Mouse (Mus musculus) G1E-ER4 (cell line): ENCODE data around the gene Pnma5. TPM values are rescaled to one million over a fixed set of nuclear protein-coding genes. Genes with fewer than 3 reads are reported as not detected.

ENCODE experiments used
- GATA1 ChIP-seq: IDR thresholded peaks from one replicate; pipeline ENCODE4 v1.8.0; 2012; ENCODE audit warnings: low read length, inconsistent platforms
- polyA plus RNA-seq: library from polyadenylated mRNA; stranded (reverse); fragments of >175 nt; gene quantifications from 2 replicates; pipeline ENCODE4 v1.2.3, GENCODE M21; 2012

Pnma5 gene
- polyA plus RNA-seq, 1 experiment: 0.03 TPM

- TF ChIP-seq GATA1: no peak
Measured at GRCm38 (mm10) chrX:72990581-72990980, 46.3 kb downstream of the Pnma5 start.

GRCm38 (mm10) chrX:72988431-72988830 lies 48.5 kb downstream of the Pnma5 start:
- no peak for TF ChIP-seq GATA1

- TF ChIP-seq GATA1: no peak
Measured at GRCm38 (mm10) chrX:72987520-72987905, 49.4 kb downstream of the Pnma5 start.

- no peak for TF ChIP-seq GATA1
Measured at GRCm38 (mm10) chrX:72986841-72987519, 49.9 kb downstream of the Pnma5 start, which contains the start of gene Zfp185. TSS of gene Zfp185 (plus strand) at chrX:72987339.

DNA sequence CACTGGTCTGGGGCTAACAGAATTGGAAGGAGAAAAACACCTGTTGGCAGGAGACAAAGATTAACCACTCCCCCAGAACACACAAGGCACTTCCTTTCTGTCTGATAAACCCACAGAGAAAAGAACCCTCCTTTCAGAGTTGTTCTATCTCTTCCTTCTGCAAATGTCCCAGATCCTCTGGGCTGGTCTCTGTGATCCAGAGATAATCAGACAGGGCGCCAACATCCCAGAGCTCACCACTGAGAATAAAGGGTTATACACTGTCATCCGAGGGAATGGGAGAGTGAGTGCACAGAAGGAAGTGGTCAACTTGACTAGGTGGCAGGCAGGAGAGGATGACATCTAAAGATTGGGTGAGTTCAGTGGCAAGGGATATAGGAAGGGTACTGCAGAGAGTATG lies 51.3 kb downstream of the Pnma5 start:
- no peak for TF ChIP-seq GATA1

Other genes starting within 250 kb of the Pnma5 start
- gene Gabrq, start 211.9 kb downstream of the Pnma5 start, polyA plus RNA-seq: not detected in 2 replicates
- gene Cetn2, start 118.7 kb downstream of the Pnma5 start, polyA plus RNA-seq: 1.5 and 2.4 TPM in 2 replicates
- gene Nsdhl, start 118.5 kb downstream of the Pnma5 start, polyA plus RNA-seq: 1.4 and 2.1 TPM in 2 replicates
- gene Zfp185, start 49.8 kb downstream of the Pnma5 start, polyA plus RNA-seq: 0.02 and 0.05 TPM in 2 replicates
- not detected in 2 replicates for gene Pnma3, start 27.7 kb upstream of the Pnma5 start, polyA plus RNA-seq
- gene Xlr4a, start 45.4 kb upstream of the Pnma5 start, polyA plus RNA-seq: not detected in 2 replicates
- not detected in 2 replicates for gene Xlr3a, start 60.0 kb upstream of the Pnma5 start, polyA plus RNA-seq
- not detected in 2 replicates for gene Gm14685, start 79.9 kb upstream of the Pnma5 start, polyA plus RNA-seq
- gene Xlr5b, start 111.7 kb upstream of the Pnma5 start, polyA plus RNA-seq: not detected in 2 replicates
- not detected in 2 replicates for gene DXBay18, start 112.3 kb upstream of the Pnma5 start, polyA plus RNA-seq
- gene Spin2d, start 139.9 kb upstream of the Pnma5 start, polyA plus RNA-seq: not detected in 2 replicates
- gene Xlr3b, start 155.1 kb upstream of the Pnma5 start, polyA plus RNA-seq: not detected in 2 replicates
- gene Xlr4b, start 177.2 kb upstream of the Pnma5 start, polyA plus RNA-seq: not detected in 2 replicates
- 19.2 and 21.6 TPM in 2 replicates for gene F8a, start 191.2 kb upstream of the Pnma5 start, polyA plus RNA-seq
- not detected in 2 replicates for gene Xlr4c, start 206.0 kb upstream of the Pnma5 start, polyA plus RNA-seq
- gene Xlr3c, start 228.3 kb upstream of the Pnma5 start, polyA plus RNA-seq: not detected in 2 replicates